Mouse (Mus musculus) neutrophil, adult 65 days (primary cell): ENCODE measurements around the gene Dcaf1. TPM values are rescaled to one million over a fixed set of nuclear protein-coding genes. Genes with fewer than 3 reads are reported as not detected.

ENCODE experiments used
- total RNA-seq: library from RNA; stranded (reverse); gene quantifications from 2 replicates; pipeline ENCODE4 v1.2.4, GENCODE M21; 2023

The Dcaf1 gene
- total RNA-seq, result 9.2 TPM in 2 replicates

DNA sequence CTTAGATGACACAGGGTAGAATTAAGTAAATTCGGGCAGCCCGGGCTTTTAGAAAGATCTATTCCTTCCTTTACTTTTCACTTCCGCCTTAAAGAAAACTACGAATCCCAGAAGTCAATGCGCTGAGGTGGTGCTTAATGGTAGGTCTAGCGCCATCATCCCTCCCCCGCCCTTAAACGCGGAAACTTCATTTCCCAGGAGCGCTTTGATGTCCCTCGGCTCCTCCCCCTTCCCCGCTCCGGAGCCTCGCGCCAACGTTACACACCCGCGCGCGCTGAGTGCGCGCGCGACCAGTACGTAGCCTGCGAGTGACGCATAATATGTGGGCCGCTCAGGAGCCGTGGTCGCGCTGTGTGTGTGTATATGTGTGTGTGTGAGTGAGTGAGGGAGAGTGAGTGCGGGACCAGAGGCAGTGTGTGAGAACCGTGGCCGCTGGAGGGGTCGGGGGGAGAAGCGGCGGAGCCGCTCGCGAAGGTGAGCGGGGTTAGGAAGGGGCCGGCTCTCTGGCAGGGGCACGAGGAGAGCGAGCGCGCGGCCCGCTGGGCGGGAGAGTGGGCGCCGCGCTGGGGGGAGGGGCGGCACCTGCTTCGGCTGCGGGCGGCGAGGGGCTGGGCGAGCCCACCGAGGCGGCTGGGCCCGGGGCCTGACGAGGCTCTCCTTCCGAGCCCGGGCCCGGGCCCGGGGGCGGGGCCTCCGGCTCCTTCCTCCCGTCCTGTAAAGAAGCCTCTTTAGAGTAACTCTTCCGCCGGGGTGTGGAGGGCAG is at the start of gene Dcaf1:
Gene Dcaf1, plus strand, starts transcription at position 257 of the 763 bp plus-strand sequence.

GRCm38 (mm10) chr9:106788812-106789321 is 32.8 kb upstream of the Dcaf1 start, which contains the start of gene Rad54l2:
Gene Rad54l2 (minus strand): TSS chr9:106789194.

DNA sequence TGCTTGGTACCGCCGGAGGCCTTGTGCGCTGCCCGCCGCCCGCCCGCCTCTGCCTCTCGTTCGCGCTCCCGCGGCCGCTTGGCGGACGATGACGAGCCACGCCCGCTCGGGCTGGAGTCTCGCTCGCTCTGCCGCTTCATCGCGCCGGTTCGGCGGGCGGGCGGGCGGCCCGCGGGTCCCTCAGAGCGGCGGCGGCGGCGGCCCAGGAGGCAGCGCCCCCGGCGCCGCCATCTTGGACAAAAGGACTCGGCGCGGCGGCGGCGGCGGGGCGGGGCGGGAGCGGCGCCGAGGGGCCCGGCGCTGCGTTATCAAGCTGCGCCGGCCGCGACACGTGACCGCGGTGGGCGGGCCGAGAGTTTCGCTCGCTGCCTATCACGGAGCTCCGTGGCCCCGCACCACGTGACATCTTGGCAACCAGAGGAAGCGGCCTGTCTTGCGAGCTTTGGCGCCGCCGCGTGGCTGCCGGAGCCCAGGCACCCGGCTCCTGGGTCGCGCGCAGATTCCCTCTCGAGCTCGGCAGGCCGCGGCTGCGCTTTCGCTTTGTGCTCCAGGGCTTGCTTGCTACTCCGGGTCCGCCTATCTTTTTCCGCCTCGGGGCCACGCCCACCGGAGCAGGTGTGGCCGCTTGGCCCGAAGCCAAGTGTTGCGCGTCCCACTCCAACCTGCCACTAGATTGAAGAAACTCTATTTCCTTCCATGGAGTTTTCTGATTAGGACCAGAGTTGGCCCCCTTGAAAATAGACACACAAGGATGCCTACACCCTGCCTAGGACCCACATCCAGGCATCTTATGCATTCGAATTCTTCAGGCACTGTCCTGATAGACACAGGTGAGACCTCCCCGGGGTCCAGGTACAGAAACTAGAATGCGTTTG is 65.4 kb downstream of the Dcaf1 start, which contains the start of gene Rbm15b:
Gene Rbm15b, minus strand, starts transcription at position 601 of the 875 bp plus-strand sequence.

GRCm38 (mm10) chr9:106891829-106892551 is 70.3 kb downstream of the Dcaf1 start, which contains the start of gene Manf:
Gene Manf (minus strand): TSS chr9:106891979.

Other genes with a start within 250 kb of the Dcaf1 start
- gene Iqcf6, start 195.3 kb upstream of the Dcaf1 start, total RNA-seq, result not detected in 2 replicates
- not detected in 2 replicates for gene Grm2, start 165.8 kb upstream of the Dcaf1 start, total RNA-seq
- gene Tex264, start 135.9 kb upstream of the Dcaf1 start, total RNA-seq, result 8.1 and 9.6 TPM in 2 replicates
- 12.5 and 16.2 TPM in 2 replicates for gene Rad54l2, start 32.7 kb upstream of the Dcaf1 start, total RNA-seq
- gene Rbm15b, start 65.6 kb downstream of the Dcaf1 start, total RNA-seq, result 15.4 and 24.8 TPM in 2 replicates
- gene Manf, start 70.1 kb downstream of the Dcaf1 start, total RNA-seq, result 82.5 and 89.9 TPM in 2 replicates